Mouse (Mus musculus) heart, embryonic 10.5 days (tissue): ENCODE measurements at regions not wholly inside any gene's neighbourhood (a gene's known extent, or its start where the extent isn't known, plus 50 kb on each side); places are given as distances from the start of the nearest gene placed in this dataset.

ENCODE experiments used
- DNase-seq: peaks from one replicate; pipeline ENCODE4 v3.0.0-alpha.2; 2017; ENCODE audit warnings: low spot score
- H3K27ac ChIP-seq: fragments of 300-500 bp; sonication (generic); 2 replicates; pipeline ENCODE4 v1.5.1; 2016; ENCODE audit warnings: mild to moderate bottlenecking
- H3K27me3 ChIP-seq: fragments of 300-500 bp; sonication (generic); 2 replicates; pipeline ENCODE4 v1.6.1; 2016; ENCODE audit warnings: mild to moderate bottlenecking; ENCODE audit not compliant: poor library complexity, insufficient read depth, severe bottlenecking
- H3K36me3 ChIP-seq: fragments of 300-500 bp; sonication (generic); 2 replicates; pipeline ENCODE4 v1.6.1; 2016; ENCODE audit warnings: mild to moderate bottlenecking, moderate library complexity
- H3K4me1 ChIP-seq: fragments of 300-500 bp; sonication (generic); 2 replicates; pipeline ENCODE4 v1.6.1; 2016; ENCODE audit warnings: mild to moderate bottlenecking
- H3K4me3 ChIP-seq: fragments of 300-500 bp; sonication (generic); 2 replicates; pipeline ENCODE4 v1.5.1; 2016; ENCODE audit warnings: mild to moderate bottlenecking, moderate library complexity
- H3K9me3 ChIP-seq: fragments of 300-500 bp; sonication (generic); 2 replicates; pipeline ENCODE4 v1.6.1; 2016; ENCODE audit warnings: mild to moderate bottlenecking, moderate library complexity
- WGBS: fragments of 180-500 bp; shearing (Covaris S2); methylation state at CpG from one replicate; pipeline ENCODE4 v1.1.7; 2016; 5-methylcytosine and 5-hydroxymethylcytosine counted together

DNA sequence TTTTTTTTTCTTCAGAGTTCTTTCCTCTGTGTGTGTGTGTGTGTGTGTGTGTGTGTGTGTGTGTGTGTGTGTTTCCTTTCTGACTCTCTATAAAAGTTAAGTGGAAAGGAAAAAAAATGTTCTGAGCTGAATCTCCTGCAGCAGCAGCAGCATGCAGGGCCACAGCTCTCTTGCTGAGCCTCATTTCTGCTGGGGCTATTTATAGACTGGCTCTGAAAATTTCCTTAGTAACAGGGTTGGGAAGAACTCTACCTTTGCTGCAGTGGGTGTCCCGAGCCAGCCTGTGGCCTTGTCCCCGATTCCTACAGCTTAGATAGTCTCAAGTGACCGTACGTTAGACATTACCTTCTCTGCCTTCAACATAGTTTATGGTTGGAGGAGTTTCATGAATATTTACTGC is 1075.6 kb downstream of the Synb start:
- WGBS = 45% methylated on average over 4 of the region's 4 CpGs
- Histone ChIP-seq H3K4me1 (peaks cover 13% of the 10 kb centered on the region; the same call in 1 of the 2 replicates), H3K9me3 (no peaks in the 10 kb centered on the region), H3K4me3 (no peak overlapping the region), H3K27me3 (no peaks in the 10 kb centered on the region), H3K27ac (peak overlapping the region; percentile 68; the same call in 1 of the 2 replicates), H3K36me3 (no peaks in the 10 kb centered on the region)
- DNase-seq = no peak

DNA sequence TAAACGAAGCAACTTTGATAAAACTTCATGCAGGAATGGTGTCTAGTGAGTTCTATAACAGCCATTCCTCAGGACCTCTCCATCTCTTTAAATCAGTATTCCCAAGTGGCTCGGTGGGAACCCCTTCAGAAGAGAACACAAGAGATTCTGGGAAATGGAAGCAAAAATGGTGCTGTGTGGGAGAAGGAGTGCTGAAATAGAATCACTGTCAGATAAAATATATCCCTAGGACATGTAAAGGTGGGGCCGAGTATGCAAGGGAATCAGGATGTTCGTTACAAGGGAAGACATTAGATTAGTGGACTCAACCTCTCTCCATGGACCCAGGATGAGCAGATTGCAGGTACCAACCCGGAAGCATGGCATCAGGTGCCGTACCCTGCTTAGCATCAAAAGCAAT is 1076.1 kb downstream of the Synb start:
- Histone ChIP-seq H3K27me3 (no peaks in the 10 kb centered on the region), H3K36me3 (no peaks in the 10 kb centered on the region), H3K4me1 (peaks cover 13% of the 10 kb centered on the region; the same call in 1 of the 2 replicates), H3K4me3 (no peak overlapping the region), H3K9me3 (no peaks in the 10 kb centered on the region), H3K27ac (peak overlapping the region; percentile 68; the same call in 1 of the 2 replicates)
- WGBS = 65% methylated on average over 6 of the region's 6 CpGs
- DNase-seq = no peak

DNA sequence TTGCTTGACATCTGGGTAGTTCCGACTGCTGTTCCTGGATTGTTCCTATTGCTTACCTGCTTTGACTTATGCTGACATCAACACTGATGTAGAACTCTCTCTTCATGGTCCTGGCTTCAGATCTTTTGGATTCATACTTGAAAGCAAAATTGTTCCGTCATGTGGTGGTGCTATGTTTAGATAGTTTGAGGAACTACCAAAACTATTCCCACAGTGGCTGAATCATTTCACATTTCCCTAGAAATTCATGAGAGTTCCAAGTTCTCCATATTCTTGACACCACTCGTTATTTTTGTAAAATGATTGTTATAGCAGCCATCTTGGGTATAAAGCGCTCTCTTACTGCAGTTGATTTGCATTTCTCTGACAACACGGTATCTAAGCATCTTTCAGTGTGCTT is 1080.2 kb downstream of the Synb start:
- WGBS = 82% methylated on average over 5 of the region's 5 CpGs
- DNase-seq = no peak
- Histone ChIP-seq H3K4me3 (no peak overlapping the region), H3K27ac (no peak overlapping the region), H3K4me1 (peaks cover 9% of the 10 kb centered on the region; the same call in 1 of the 2 replicates), H3K27me3 (no peaks in the 10 kb centered on the region), H3K36me3 (no peaks in the 10 kb centered on the region), H3K9me3 (no peaks in the 10 kb centered on the region)

- WGBS = 10% methylated on average over 8 of the region's 8 CpGs
- no peak for DNase-seq
These were observed 1095.3 kb downstream of the Synb start for GRCm38 (mm10) chr14:68198802-68199201.

DNA sequence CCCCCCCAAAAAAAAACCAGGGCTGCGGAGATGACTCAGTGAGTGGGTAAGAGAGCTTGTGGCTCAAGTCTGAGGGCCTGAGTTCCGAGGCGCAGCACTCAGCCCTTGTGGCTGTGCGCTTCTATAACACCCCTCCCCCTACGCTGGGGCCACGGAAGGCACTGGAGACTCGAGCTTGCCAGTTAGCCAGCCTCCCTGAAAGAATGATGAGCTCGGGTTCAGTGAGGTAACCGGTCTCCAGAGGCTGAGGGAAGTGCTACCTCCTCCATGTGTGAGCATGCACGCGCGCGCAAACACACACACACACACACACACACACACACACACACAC is 1096.7 kb downstream of the Synb start:
- WGBS = 1% methylated on average over 9 of the region's 13 CpGs
- H3K9me3 ChIP-seq = no peaks in the 10 kb centered on the region
- H3K27me3 ChIP-seq = 0 out of 2 replicates have a peak, but pooled peaks cover 9% of the 10 kb centered on the region
- H3K36me3 ChIP-seq = no peaks in the 10 kb centered on the region
- H3K27ac ChIP-seq = no peak overlapping the region
- DNase-seq = no peak
- H3K4me1 ChIP-seq = peaks cover 21% of the 10 kb centered on the region
- H3K4me3 ChIP-seq = peak overlapping the region; percentile 31; the same call in 1 of the 2 replicates

More at GRCm38 (mm10) chr14:68198802-68199201, 1095.3 kb downstream of the Synb start:
- no peak overlapping the region for H3K27ac ChIP-seq
- H3K27me3 ChIP-seq = 0 out of 2 replicates have a peak, but pooled peaks cover 9% of the 10 kb centered on the region
- H3K4me1 ChIP-seq = peaks cover 21% of the 10 kb centered on the region
- H3K36me3 ChIP-seq = no peaks in the 10 kb centered on the region
- no peaks in the 10 kb centered on the region for H3K9me3 ChIP-seq
- peak overlapping the region; percentile 3; the same call in 1 of the 2 replicates for H3K4me3 ChIP-seq

- WGBS = 41% methylated on average over 9 of the region's 9 CpGs
- H3K27ac ChIP-seq = no peak overlapping the region
- DNase-seq = no peak
- H3K4me3 ChIP-seq = no peak overlapping the region; the same call in 1 of the 2 replicates
- no peaks in the 10 kb centered on the region for H3K9me3 ChIP-seq
- H3K36me3 ChIP-seq = no peaks in the 10 kb centered on the region
- 0 out of 2 replicates have a peak, but pooled peaks cover 9% of the 10 kb centered on the region for H3K27me3 ChIP-seq
- H3K4me1 ChIP-seq = peaks cover 21% of the 10 kb centered on the region
These were observed 1097.2 kb downstream of the Synb start for GRCm38 (mm10) chr14:68196762-68197469.

DNA sequence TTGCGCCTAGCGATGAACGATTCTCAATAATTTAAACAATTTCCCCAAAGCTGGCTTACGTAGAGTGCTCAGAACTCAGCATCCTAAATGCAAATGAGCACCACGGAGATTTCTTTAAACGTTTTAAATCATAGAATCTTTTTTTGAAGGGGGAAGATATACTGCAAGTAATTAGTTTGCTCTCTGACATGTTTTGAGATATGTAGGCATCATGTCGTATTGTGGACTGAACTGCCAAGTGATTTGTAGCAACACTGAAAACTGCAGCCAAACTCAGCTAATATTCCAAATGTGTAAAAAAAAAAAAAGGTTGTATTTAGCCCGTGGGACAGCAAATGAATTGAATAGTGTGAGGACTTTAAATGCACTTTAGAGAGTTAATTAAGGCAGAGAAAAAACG is 1097.9 kb downstream of the Synb start:
- no peak overlapping the region for H3K27ac ChIP-seq
- no peaks in the 10 kb centered on the region for H3K9me3 ChIP-seq
- peaks cover 21% of the 10 kb centered on the region for H3K4me1 ChIP-seq
- H3K36me3 ChIP-seq = no peaks in the 10 kb centered on the region
- 0 out of 2 replicates have a peak, but pooled peaks cover 9% of the 10 kb centered on the region for H3K27me3 ChIP-seq
- no peak for DNase-seq
- H3K4me3 ChIP-seq = no peak overlapping the region
- 82% methylated on average over 9 of the region's 9 CpGs for WGBS

- Histone ChIP-seq H3K27ac (no peak overlapping the region), H3K36me3 (no peaks in the 10 kb centered on the region), H3K4me3 (no peak overlapping the region), H3K27me3 (no peaks in the 10 kb centered on the region), H3K4me1 (no peaks in the 10 kb centered on the region), H3K9me3 (no peaks in the 10 kb centered on the region)
- DNase-seq = no peak
- WGBS = 73% methylated on average over 4 of the region's 4 CpGs
These were observed 1104.2 kb downstream of the Synb start for GRCm38 (mm10) chr14:68189876-68190275.

DNA sequence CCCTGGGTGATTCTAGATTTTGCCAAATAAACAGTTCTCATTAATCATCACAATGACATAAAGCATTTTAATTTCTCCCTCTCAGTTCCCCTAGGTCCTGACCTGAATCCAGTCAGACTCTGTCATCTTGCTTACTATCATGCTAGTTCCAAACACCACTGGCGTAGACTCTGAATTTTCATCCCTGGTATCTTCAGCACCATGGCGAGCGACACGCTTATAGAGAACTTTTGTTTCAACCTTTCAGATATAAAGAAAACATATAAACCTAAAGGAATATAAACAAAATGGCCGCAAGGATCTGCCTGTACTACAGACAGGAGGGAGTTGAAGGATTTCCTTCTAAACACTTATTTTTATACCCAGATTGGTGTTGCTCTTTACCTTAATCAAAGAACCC is 1105.8 kb downstream of the Synb start:
- Histone ChIP-seq H3K4me3 (no peak overlapping the region), H3K27ac (no peak overlapping the region), H3K36me3 (no peaks in the 10 kb centered on the region), H3K27me3 (no peaks in the 10 kb centered on the region), H3K4me1 (no peaks in the 10 kb centered on the region), H3K9me3 (no peaks in the 10 kb centered on the region)
- 58% methylated on average over 5 of the region's 5 CpGs for WGBS
- DNase-seq = no peak

GRCm38 (mm10) chr14:68182606-68183005 is 1111.5 kb downstream of the Synb start:
- Histone ChIP-seq H3K9me3 (no peaks in the 10 kb centered on the region), H3K27ac (no peak overlapping the region), H3K36me3 (no peaks in the 10 kb centered on the region), H3K4me1 (peaks cover 7% of the 10 kb centered on the region), H3K27me3 (no peaks in the 10 kb centered on the region), H3K4me3 (no peak overlapping the region)
- 47% methylated on average over 9 of the region's 9 CpGs for WGBS
- peak; percentile 69 for DNase-seq

DNA sequence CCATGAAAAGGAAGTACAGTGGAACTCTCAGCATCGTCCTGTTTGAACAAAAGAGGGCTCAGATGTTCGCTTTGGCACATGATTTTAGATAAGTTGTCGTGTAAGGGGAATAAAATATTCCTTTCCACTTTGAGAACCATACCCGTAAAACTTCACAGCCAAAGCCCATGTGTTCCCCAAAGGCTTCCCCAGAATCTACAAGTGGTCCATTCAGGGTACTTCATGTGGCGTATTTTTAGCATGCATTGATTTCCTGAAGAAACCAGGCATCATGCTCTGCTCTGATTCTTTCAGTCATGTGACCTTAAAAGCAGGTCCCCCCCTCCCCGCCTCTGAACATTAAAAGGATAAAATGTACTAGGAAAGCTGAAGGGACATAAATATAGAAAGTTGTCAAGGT is 1112.9 kb downstream of the Synb start:
- 78% methylated on average over 6 of the region's 6 CpGs for WGBS
- peak; percentile 6 for DNase-seq
- H3K4me1 ChIP-seq = peaks cover 7% of the 10 kb centered on the region
- H3K36me3 ChIP-seq = no peaks in the 10 kb centered on the region
- H3K9me3 ChIP-seq = no peaks in the 10 kb centered on the region
- no peak overlapping the region for H3K4me3 ChIP-seq
- no peaks in the 10 kb centered on the region for H3K27me3 ChIP-seq
- H3K27ac ChIP-seq = no peak overlapping the region
